Mouse (Mus musculus): ENCODE measurements around the gene Ncoa7.
A peak's percentile ranks its signal among the peaks of the same experiment; 100 is the strongest.

DNA sequence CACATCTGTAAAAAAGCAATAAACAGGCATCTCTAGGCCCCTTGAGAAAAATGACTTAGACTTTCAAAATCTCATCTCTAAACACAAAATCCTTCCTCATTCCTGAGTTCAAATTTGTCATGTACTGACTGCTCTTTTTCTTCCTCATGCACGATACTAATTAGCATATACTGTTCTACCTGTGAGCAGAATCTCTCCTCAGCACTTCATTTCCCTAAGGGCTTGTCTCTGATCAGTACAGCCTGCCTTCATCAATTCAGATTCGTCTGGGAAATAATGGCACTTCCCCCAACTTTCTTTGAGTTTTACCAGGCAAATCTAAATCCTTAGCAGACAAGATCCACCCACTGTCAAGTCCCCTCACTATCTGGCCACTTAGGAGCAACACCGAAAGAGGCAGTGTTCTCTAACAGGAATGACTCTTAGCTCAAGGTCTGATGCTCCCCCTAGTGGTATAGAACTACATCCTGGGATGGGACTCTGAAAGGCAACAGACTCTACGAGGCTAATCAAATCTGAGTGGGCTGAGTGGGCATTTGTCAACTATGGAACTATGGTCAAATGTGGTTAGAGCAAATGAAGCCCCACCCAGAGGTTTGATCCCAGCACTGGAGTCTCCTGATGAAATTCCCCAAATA lies 84.3 kb downstream of the Ncoa7 start:
- TF ChIP-seq POLR2A (IDR thresholded peaks at IDR 0.05; ENCODE audit: insufficient read depth, low read depth, low read length) = no peak
- TF ChIP-seq CTCF (IDR thresholded peaks at IDR 0.05) = peak; percentile 85

Measured in heart, adult 2 months (tissue).